Mouse (Mus musculus) hindbrain, embryonic 10.5 days (tissue): Measurements from ENCODE around the gene Cnot8. TPM values are rescaled to one million over a fixed set of nuclear protein-coding genes. Genes with fewer than 3 reads are reported as not detected.
"Not testable (repeated sequence)": the region's sequence is repeated elsewhere in the genome, so short reads cannot be mapped to it uniquely, and the experiment has no call there.

ENCODE experiments used
- DNase-seq: peaks from one replicate; pipeline ENCODE4 v3.0.0-alpha.2; 2017; ENCODE audit warnings: low spot score
- H3K27ac ChIP-seq: fragments of 300-500 bp; sonication (generic); 2 replicates; pipeline ENCODE4 v1.5.1; 2016; ENCODE audit warnings: mild to moderate bottlenecking, moderate library complexity
- H3K27me3 ChIP-seq: fragments of 300-500 bp; sonication (generic); 2 replicates; pipeline ENCODE4 v1.6.1; 2016; ENCODE audit warnings: mild to moderate bottlenecking; ENCODE audit not compliant: poor library complexity, insufficient read depth, severe bottlenecking
- H3K36me3 ChIP-seq: fragments of 300-500 bp; sonication (generic); 2 replicates; pipeline ENCODE4 v1.6.1; 2016; ENCODE audit warnings: mild to moderate bottlenecking, moderate library complexity
- H3K4me1 ChIP-seq: fragments of 300-500 bp; sonication (generic); replicated peaks from 2 replicates; pipeline ENCODE4 v1.6.1; 2016; ENCODE audit warnings: mild to moderate bottlenecking
- H3K4me3 ChIP-seq: fragments of 300-500 bp; sonication (generic); 2 replicates; pipeline ENCODE4 v1.5.1; 2016; ENCODE audit warnings: mild to moderate bottlenecking, moderate library complexity
- H3K9me3 ChIP-seq: fragments of 300-500 bp; sonication (generic); 2 replicates; pipeline ENCODE4 v1.6.1; 2016; ENCODE audit warnings: mild to moderate bottlenecking, moderate library complexity
- WGBS: fragments of 180-500 bp; shearing (Covaris S2); methylation state at CpG from one replicate; pipeline ENCODE4 v1.1.7; 2016; 5-methylcytosine and 5-hydroxymethylcytosine counted together
- polyA plus RNA-seq: library from polyadenylated mRNA; unstranded; fragments of >200 nt; fragmentation: Nextera tagmentation; extraction: Ambion mirVana; gene quantifications from 2 replicates; pipeline ENCODE4 v1.2.1, GENCODE M21; 2016

The Cnot8 gene
- 103 and 106 TPM in 2 replicates for polyA plus RNA-seq

DNA sequence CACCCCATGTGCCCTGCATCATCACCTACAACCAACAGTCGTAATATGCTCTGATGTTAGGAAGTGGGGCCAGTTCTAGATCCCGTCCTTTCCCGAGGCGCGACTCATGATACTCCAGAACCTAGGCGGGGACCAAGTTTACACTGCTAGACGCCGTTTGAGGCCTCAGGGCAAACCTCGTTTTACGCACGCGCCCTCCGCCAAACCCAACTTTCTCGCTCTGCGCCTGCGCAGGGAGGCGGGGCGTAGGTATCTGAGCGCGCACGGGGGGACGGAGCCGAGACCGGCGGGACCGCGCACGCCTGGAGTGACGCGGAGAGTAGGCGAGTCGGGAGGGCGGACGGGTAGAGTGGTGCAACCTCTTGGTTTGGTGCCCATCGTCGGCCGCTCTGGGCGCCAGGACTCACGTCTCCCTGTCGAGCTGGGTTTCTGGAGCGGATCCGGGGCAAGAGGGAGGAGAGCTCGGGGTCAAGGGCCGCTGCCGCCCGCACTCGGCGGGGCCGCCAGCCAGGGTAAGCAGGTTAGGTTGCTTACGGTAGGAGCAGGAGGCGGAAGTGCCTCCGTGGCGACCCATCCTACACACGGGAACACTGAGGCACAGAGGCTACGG lies at the start of gene Cnot8:
TSS of gene Cnot8 (plus strand) at position 457 of the 610 bp plus-strand sequence.
- peaks cover 11% of the 10 kb centered on the region for H3K36me3 ChIP-seq
- peak within 1 kb of the TSS; percentile 97 for H3K27ac ChIP-seq
- H3K27me3 ChIP-seq: peaks cover 6% of the 10 kb centered on the region
- peaks cover 32% of the 10 kb centered on the region for H3K4me1 ChIP-seq
- peak; percentile 99 for DNase-seq
- H3K4me3 ChIP-seq: peak within 1 kb of the TSS; percentile 94
- WGBS: under 1% methylated on average over 55 of the region's 55 CpGs
- H3K9me3 ChIP-seq: no peaks in the 10 kb centered on the region

DNA sequence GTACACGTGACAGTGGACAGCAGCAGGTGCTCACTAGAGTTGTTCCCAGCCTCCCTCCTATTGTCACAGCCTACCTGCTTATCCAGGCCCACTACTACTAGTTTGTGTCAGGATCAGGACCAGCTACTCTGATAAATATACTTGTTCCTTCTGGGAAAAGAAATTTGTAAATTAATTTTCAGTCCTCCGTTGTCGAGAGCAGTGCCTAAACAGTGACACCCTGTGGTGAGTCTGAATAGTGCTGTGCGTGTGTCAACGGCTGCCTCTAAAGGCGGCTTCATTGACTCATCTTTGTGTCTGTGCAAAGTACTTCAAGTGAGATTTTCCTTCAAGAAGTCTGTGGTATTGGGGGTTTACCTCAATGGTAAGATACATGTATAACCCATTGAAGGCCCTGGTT lies 46.5 kb upstream of the Cnot8 start:
- DNase-seq: peak; percentile 23
- Histone ChIP-seq H3K4me3 (no peak overlapping the region), H3K9me3 (no peaks in the 10 kb centered on the region), H3K36me3 (peaks cover 93% of the 10 kb centered on the region), H3K27me3 (no peaks in the 10 kb centered on the region), H3K4me1 (no peaks in the 10 kb centered on the region), H3K27ac (no peak overlapping the region)
- 62% methylated on average over 6 of the region's 6 CpGs for WGBS

DNA sequence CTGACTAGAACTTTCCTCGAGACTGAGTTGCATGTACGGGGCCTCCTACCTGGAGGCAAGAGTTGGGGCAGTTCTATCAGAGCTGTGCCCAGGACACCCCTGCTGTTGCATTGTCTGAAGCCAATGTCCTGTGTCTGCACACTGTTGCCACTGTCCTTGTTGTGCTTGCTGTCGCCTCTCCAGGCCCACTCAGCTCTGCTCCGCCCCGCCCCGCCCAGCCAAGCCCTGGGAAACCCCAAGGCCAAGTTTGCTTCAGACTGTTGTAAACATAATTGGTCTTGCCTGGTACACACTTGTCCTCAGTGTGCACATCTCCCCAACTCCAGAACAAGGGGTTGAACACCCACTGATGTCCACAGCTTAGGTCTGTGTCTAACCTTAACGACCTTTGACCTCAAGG lies 44.2 kb upstream of the Cnot8 start:
- not testable (repeated sequence) for H3K4me1 ChIP-seq, H3K4me3 ChIP-seq, H3K9me3 ChIP-seq, H3K27me3 ChIP-seq, DNase-seq, H3K27ac ChIP-seq
- H3K36me3 ChIP-seq: peaks cover 76% of the 10 kb centered on the region
- 92% methylated on average over 7 of the region's 7 CpGs for WGBS

DNA sequence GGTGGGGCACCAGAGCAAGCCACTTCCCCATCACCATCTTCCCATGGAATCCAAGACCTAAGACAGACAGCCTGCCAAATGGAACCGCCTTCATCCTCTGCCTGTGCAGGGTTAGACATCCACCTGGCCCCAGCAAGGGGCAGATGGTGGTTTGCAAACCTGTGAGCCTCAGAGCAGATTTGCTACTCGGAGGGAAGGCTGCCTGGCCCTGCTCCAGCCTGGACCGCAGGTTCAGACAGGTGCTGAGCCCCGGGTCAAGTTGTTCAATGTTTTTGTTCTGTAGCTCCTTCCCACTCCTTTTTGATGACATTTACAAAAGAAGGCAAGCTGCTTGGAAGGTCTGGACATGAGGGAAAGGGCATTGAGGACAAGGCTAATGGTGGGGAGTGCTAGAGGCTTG lies 42.7 kb upstream of the Cnot8 start:
- DNase-seq, H3K4me1 ChIP-seq, H3K27ac ChIP-seq, H3K9me3 ChIP-seq, H3K27me3 ChIP-seq, H3K4me3 ChIP-seq: not testable (repeated sequence)
- H3K36me3 ChIP-seq: peaks cover 62% of the 10 kb centered on the region
- 93% methylated on average over 4 of the region's 4 CpGs for WGBS

DNA sequence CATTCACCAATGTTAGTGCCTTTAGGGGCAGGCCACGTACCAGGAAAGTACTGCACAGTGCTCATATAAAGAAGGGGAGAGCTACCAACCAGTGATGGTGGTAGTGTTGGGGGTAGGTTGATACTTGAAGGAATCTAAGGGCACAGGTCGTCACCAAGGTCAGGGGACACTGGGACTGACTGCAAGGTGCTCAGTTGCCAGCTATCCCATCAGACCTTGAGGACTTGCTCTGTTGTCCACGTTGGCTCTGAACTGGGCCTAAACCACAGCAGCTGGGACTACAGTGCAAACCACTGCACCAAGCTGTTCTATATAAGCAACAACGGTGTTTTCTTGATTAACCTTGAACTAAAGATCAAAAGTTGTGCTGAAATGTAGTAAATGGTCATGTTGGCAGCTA lies 41.4 kb upstream of the Cnot8 start:
- no peaks in the 10 kb centered on the region for H3K9me3 ChIP-seq
- DNase-seq: no peak
- peaks cover 49% of the 10 kb centered on the region for H3K36me3 ChIP-seq
- H3K27ac ChIP-seq: no peak overlapping the region
- no peak overlapping the region for H3K4me3 ChIP-seq
- H3K4me1 ChIP-seq: no peaks in the 10 kb centered on the region
- no peaks in the 10 kb centered on the region for H3K27me3 ChIP-seq
- 92% methylated on average over 4 of the region's 4 CpGs for WGBS

DNA sequence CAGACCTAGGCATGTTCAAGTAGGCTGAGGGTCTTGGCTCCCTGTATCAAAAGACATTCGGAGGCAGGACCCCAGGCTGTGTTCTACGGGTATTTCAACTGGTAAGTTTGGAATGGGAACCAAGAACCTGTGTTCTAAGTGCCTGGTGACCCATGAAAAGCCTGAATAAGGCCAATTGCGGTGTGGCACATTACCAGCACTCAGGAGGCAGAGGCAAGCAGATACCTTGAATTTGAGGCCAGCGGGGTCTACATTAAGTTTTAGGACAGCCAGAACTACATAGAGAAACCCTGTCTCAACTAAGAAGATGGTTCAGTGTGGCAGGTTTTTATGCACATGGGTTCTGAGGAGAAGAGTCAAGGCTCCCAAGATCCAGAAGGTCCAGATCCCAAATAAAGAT lies 38.9 kb upstream of the Cnot8 start:
- Histone ChIP-seq H3K4me3 (no peak overlapping the region), H3K36me3 (peaks cover 28% of the 10 kb centered on the region), H3K27ac (no peak overlapping the region), H3K4me1 (no peaks in the 10 kb centered on the region), H3K27me3 (no peaks in the 10 kb centered on the region), H3K9me3 (no peaks in the 10 kb centered on the region)
- WGBS: 85% methylated on average over 4 of the region's 4 CpGs
- DNase-seq: no peak

DNA sequence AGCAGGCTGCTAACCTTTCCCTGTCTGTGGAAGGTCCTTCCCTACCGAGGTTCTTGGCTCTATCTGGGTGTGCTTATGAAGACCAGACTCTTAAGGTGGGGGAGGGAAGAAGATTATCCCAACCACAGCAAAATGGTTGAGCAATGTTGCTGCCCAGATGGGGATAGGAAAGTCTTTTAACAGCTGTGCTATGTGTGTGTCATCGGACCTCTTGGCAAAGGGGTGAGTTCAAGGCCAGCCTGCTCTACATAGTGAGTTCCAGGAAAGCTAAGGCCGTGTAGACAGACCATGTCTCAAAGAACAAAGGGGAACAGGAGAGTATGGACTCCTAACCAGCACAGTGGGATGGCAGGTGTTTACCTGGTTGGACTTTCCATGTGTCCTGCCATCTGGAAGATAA lies 31.0 kb upstream of the Cnot8 start:
- WGBS: 80% methylated on average over 3 of the region's 3 CpGs
- Histone ChIP-seq H3K27me3 (no peaks in the 10 kb centered on the region), H3K27ac (no peak overlapping the region), H3K4me1 (no peaks in the 10 kb centered on the region), H3K4me3 (no peak overlapping the region), H3K36me3 (no peaks in the 10 kb centered on the region), H3K9me3 (no peaks in the 10 kb centered on the region)
- DNase-seq: no peak

DNA sequence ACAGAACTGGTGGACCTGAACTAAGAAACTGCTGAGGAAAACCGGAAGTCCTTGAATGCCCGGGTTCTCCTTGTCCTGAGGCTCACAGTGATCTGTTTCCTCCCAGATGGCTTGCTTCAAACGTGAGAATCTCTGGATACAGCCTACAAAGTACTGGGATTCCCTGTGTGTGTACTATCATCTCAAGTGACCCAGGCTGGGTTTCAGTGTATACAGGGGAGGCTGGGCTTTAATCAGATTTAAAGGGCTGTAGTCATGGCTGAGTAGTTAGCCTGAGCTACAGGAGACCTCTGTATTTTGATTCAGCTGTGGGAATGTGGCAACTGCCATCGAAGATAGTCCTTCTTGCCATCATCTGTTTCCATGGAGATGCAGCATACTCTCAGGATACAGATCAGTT lies 26.7 kb upstream of the Cnot8 start:
- H3K4me3 ChIP-seq: no peak overlapping the region
- H3K27me3 ChIP-seq: no peaks in the 10 kb centered on the region
- H3K9me3 ChIP-seq: 0 out of 2 replicates have a peak, but pooled peaks cover 3% of the 10 kb centered on the region
- 79% methylated on average over 4 of the region's 4 CpGs for WGBS
- no peaks in the 10 kb centered on the region for H3K36me3 ChIP-seq
- H3K4me1 ChIP-seq: no peaks in the 10 kb centered on the region
- DNase-seq: no peak
- no peak overlapping the region for H3K27ac ChIP-seq

DNA sequence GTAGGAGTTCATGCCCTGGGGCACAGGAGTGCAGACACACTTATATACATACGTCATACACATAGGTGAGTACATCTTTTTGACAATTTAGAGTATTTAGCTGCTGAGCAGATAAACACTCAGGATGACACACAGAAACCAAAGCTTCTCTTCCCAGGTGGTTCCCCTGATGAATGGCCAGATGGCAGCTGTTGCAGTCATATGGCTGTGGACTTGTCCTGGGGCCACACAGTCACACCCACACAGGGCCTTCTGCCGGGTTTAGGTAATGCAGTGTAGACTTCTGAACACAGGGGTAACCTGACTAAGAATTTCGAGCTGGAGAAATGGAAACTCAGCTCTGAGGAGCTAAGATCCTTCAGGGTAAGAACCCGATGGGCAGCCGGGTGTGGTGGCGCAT lies 22.2 kb upstream of the Cnot8 start:
- Histone ChIP-seq H3K27me3 (no peaks in the 10 kb centered on the region), H3K9me3 (0 out of 2 replicates have a peak, but pooled peaks cover 3% of the 10 kb centered on the region), H3K4me3 (no peak overlapping the region), H3K27ac (no peak overlapping the region), H3K4me1 (no peaks in the 10 kb centered on the region), H3K36me3 (no peaks in the 10 kb centered on the region)
- DNase-seq: no peak
- WGBS: 87% methylated on average over 6 of the region's 6 CpGs

DNA sequence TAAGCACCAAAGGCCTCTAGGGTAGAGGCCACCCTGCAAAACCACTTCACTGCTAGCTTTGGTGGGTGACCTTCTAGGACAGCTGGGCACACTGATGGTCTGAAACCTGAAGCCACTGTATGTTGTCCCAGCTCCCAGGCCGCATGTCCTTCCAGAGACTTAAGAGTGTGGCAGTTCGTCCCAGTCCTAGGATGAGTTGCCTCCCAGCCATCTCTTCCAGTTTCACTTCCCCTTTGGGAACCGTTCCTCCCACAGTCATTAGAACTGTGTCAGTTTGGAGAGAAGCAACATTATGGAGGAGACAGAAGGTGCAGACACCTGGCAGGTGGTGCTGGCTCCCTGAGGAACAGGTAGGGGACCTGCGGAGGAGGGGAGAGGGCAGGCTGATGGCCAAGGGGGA lies 11.4 kb upstream of the Cnot8 start:
- peaks cover 22% of the 10 kb centered on the region for H3K27me3 ChIP-seq
- H3K27ac ChIP-seq: no peak overlapping the region
- peak overlapping the region; percentile 27 for H3K4me3 ChIP-seq
- peaks cover 17% of the 10 kb centered on the region for H3K4me1 ChIP-seq
- WGBS: 52% methylated on average over 4 of the region's 4 CpGs
- no peaks in the 10 kb centered on the region for H3K9me3 ChIP-seq
- no peak for DNase-seq
- no peaks in the 10 kb centered on the region for H3K36me3 ChIP-seq

DNA sequence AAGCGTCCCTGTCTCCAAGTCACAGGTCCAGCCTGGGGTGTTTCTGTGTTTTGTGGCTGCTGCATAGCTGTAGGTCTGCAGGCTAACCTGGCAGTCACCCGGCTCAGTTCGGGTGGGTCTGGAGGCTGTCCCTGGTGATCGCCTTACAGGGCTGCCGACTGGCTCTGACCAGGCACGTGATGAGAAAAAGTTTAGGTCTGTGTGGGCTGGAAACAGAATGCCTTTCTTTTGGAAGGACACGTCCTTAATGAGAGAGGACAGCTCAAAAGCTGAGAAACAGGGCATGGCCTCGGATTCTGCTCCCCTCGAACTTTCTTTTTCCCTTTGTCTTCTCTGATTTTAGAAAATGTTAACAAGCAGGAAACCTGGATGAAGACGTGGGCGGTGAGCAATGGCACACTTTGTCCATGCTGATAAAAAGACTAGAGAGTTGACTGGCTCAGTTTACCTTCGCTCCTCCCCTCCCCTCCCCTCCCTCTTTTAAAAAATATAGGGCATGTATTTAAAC lies 10.9 kb upstream of the Cnot8 start, which contains the start of gene Gm12248:
TSS of gene Gm12248 (minus strand) at position 114 of the 508 bp plus-strand sequence.
- peaks cover 27% of the 10 kb centered on the region for H3K27me3 ChIP-seq
- 22% methylated on average over 12 of the region's 12 CpGs for WGBS
- peak; percentile 27 for DNase-seq
- peak within 1 kb of the TSS; percentile 27 for H3K4me3 ChIP-seq
- H3K4me1 ChIP-seq: peaks cover 22% of the 10 kb centered on the region
- H3K36me3 ChIP-seq: no peaks in the 10 kb centered on the region
- no peak within 1 kb of the TSS for H3K27ac ChIP-seq
- no peaks in the 10 kb centered on the region for H3K9me3 ChIP-seq

DNA sequence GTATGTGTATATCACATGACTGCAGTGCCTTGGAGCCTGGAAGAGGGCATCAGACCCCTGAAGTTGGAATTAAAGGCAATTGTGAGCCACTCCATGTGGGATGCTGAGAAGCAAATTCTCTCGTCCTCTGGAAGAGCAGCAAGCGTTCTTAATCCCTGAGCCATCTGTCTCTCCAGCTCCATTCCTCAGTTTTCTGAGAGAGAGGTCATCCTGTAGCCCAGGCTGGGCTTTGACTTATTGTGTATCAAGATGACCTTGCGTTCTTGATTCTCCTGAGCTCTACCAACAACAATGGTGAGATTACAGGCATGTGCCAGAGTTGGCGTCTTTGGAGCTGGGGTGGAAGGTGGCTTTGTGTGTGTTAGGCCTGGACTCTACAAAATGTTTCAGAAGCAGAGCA lies 9.2 kb upstream of the Cnot8 start:
- Histone ChIP-seq H3K36me3 (no peaks in the 10 kb centered on the region), H3K27me3 (peaks cover 40% of the 10 kb centered on the region), H3K4me3 (no peak overlapping the region), H3K9me3 (no peaks in the 10 kb centered on the region), H3K4me1 (peaks cover 22% of the 10 kb centered on the region), H3K27ac (no peak overlapping the region)
- no peak for DNase-seq
- WGBS: 75% methylated on average over 4 of the region's 4 CpGs

DNA sequence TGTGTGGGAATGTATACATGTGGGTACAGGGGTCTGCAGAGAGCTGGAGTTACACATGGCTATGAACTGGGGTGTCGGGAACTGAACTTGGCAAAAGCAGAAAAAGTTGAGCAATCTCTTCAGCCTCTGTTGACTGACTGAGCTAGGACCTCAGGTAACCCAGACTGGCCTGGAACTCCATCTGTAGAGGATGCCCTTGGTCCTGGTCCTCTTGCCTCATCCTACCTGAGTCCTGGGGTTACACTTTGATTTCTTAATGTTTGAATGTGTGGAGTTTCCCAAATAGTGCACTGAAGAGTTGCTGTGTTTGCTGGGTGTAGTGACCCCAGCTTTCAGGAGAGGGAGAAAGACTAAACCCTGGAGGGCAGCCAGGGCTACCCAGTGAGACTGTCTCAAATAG lies 8.4 kb upstream of the Cnot8 start:
- Histone ChIP-seq H3K4me3 (no peak overlapping the region), H3K27ac (no peak overlapping the region), H3K36me3 (no peaks in the 10 kb centered on the region), H3K9me3 (no peaks in the 10 kb centered on the region), H3K27me3 (peaks cover 40% of the 10 kb centered on the region), H3K4me1 (peaks cover 22% of the 10 kb centered on the region)
- DNase-seq: no peak
- 84% methylated on average over 1 of the region's 1 CpGs for WGBS

DNA sequence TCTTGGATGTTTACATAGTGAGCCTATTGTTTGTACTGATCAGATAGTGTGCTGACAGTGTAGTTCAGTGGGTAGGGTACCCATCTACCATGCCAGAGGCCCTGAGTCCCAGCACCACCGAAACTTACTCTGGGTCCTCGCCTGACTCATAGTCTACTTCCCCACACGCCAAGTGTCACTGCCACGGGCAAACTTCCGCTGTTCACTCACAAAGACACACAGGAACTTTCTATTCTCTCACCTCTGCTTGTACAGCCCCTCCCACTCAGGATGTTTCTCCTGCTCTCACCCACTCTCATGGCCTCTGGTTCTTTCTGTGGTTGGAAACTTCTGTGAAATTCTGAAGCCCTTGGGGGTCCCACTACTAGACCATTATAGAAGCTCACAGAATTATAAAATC lies 7.8 kb upstream of the Cnot8 start:
- DNase-seq: no peak
- Histone ChIP-seq H3K4me3 (no peak overlapping the region), H3K27ac (no peak overlapping the region), H3K9me3 (no peaks in the 10 kb centered on the region), H3K36me3 (no peaks in the 10 kb centered on the region), H3K27me3 (peaks cover 40% of the 10 kb centered on the region), H3K4me1 (peaks cover 22% of the 10 kb centered on the region)
- 84% methylated on average over 5 of the region's 5 CpGs for WGBS
